Mouse (Mus musculus) G1E (cell line): ENCODE data around the gene Fdx1l.

Source experiments
- CTCF ChIP-seq: IDR thresholded peaks from 2 replicates; pipeline ENCODE4 v1.5.1; 2012; ENCODE audit warnings: low read depth, low read length, inconsistent platforms, mixed read lengths
- GATA1 ChIP-seq: IDR thresholded peaks from 2 replicates; pipeline ENCODE4 v1.6.1; 2012; ENCODE audit warnings: borderline replicate concordance, low read length, inconsistent platforms, mixed read lengths
- GATA2 ChIP-seq: IDR thresholded peaks from 2 replicates; pipeline ENCODE4 v1.6.1; 2012; ENCODE audit warnings: low read depth, low read length, inconsistent platforms, borderline replicate concordance
- POLR2AphosphoS5 ChIP-seq: IDR thresholded peaks from 2 replicates; pipeline ENCODE4 v1.6.1; 2012; ENCODE audit warnings: low read depth, low read length, inconsistent platforms; ENCODE audit not compliant: insufficient replicate concordance
- TAL1 ChIP-seq: conservative IDR thresholded peaks from 2 replicates; pipeline ENCODE4 v1.6.1; 2012; ENCODE audit warnings: low read depth, low read length, inconsistent platforms, mixed read lengths

DNA sequence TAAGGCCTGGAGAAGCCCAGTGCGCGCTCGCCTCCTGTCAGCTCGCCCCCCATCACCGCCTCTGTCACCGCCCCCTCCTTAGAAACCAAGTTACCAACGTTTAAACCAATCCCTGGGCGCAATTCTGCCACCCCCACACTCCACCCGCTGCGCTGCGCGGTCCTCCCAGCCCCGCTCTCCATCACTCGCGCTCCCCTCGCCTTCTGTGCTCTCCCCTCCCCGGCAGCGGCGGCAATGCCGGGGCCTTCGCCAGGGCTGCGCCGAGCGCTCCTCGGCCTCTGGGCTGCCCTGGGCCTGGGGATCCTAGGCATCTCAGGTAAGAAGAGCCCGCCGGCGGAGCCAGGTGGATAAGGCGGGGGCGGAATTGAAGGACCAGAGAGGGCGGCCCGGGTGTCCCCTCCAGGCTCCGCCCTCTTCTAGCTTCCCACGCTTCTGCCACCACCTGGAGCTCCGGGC, 41.5 kb downstream of the Fdx1l start, which contains the start of gene Icam5:
- TF ChIP-seq CTCF (no peak), POLR2AphosphoS5 (no peak), GATA1 (no peak), TAL1 (no peak), GATA2 (no peak)
